Mouse (Mus musculus): Measurements from ENCODE around the gene Epb41l2. TPM values are rescaled to one million over a fixed set of nuclear protein-coding genes. Genes with fewer than 3 reads are reported as not detected.

The Epb41l2 gene
- polyA plus RNA-seq, 1 experiment from 2014 or later = 86.7 TPM

DNA sequence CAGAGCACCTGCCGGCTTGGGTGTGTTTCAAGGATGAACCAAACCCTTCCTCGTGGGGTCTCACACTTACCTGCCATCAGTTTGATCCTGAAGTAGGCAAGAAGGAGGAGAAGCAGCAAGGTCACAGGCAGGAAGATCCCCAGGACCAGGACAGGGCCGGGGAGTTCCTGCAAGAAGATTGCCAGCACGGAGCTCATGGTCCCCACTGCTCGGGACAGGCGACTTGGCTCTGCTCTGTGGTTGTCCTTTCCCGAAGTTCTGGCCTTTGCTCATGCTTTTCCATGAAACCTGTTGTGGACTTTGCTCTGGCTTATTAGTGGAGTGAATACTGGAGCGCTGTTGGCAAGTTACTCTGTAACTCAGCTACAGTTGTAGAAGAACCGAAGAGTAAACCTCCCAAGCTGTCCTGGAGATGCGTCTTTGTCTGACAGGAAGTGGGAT is 176.3 kb downstream of the Epb41l2 start, which contains the start of gene Smlr1:
Gene Smlr1 (minus strand): TSS at position 377 of the 441 bp plus-strand sequence.
- H3K27ac ChIP-seq (replicated peaks; ENCODE audit: low read depth, low read length) = no peak within 1 kb of the TSS
- DNase-seq (ENCODE audit: low spot score) (no peak), ATAC-seq (ENCODE audit: low read depth) (no peak)
- WGBS = 90% methylated on average over 10 of the region's 10 CpGs
- no peaks in the 10 kb centered on the region for H3K9me3 ChIP-seq (ENCODE audit: control insufficient read depth, low read length)
- no peak within 1 kb of the TSS for H3K9ac ChIP-seq (ENCODE audit: low read depth, low read length)
- no peak within 1 kb of the TSS for H3K4me3 ChIP-seq (ENCODE audit: low read depth, low read length)
- no peak within 1 kb of the TSS for H3K4me2 ChIP-seq (ENCODE audit: low read depth, low read length)
- no peaks in the 10 kb centered on the region for H3K27me3 ChIP-seq (replicated peaks; ENCODE audit: control insufficient read depth, insufficient read depth, low read length)
- H3K36me3 ChIP-seq (ENCODE audit: control insufficient read depth, insufficient read depth, low read length) = no peaks in the 10 kb centered on the region
- H3K4me1 ChIP-seq (ENCODE audit: control insufficient read depth, insufficient read depth, low read length) = no peaks in the 10 kb centered on the region

DNA sequence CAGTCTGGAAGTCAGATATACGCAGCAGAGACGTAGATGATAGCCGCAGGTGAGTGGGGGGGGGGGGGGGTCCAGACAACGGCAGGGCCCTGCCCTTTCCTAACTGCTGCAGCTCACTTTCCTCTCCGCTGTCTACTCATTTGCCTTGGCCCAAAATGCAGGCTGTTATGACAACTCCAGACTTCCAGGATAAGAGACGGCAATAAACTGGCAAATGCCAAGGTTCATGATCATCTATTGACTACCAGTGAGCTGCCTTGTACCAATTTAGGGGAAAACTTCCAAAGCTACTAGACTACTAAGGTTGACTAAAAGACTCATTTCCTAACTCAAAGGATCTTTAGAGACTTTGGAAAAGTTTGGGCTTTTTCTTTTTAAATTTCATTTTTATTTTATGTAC is 177.0 kb downstream of the Epb41l2 start:
- 92% methylated on average over 6 of the region's 6 CpGs for WGBS
- no peaks in the 10 kb centered on the region for H3K9me3 ChIP-seq (ENCODE audit: control insufficient read depth, low read length)
- H3K4me2 ChIP-seq (ENCODE audit: low read depth, low read length) = no peak overlapping the region
- no peak for ATAC-seq (ENCODE audit: low read depth)
- H3K9ac ChIP-seq (ENCODE audit: low read depth, low read length) = no peak overlapping the region
- no peaks in the 10 kb centered on the region for H3K4me1 ChIP-seq (ENCODE audit: control insufficient read depth, insufficient read depth, low read length)
- no peak for DNase-seq (ENCODE audit: low spot score)
- H3K4me3 ChIP-seq (ENCODE audit: low read depth, low read length) = no peak overlapping the region
- no peaks in the 10 kb centered on the region for H3K36me3 ChIP-seq (ENCODE audit: control insufficient read depth, insufficient read depth, low read length)
- no peak overlapping the region for H3K27ac ChIP-seq (replicated peaks; ENCODE audit: low read depth, low read length)
- no peaks in the 10 kb centered on the region for H3K27me3 ChIP-seq (replicated peaks; ENCODE audit: control insufficient read depth, insufficient read depth, low read length)

DNA sequence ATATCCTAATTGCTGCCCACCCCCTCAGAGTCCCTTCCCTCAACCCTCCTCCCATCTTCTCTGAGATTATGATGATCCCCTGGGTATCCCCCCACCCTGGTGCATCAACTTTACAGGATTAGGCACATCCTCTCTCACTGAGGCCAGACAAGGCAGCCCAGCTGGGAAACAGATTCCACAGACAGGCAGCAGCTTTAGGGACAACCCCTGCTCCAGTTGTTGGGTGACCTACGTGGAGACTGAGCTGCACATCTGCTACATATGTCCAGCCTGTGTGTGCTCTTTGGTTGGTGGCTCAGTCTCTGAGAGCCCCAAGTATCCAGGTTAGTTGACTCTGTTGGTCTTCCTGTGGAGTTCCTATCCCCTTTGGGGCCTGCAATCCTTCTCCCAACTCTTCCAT is 179.1 kb downstream of the Epb41l2 start:
- Histone ChIP-seq H3K4me3 (ENCODE audit: low read depth, low read length) (no peak overlapping the region), H3K9me3 (ENCODE audit: control insufficient read depth, low read length) (no peaks in the 10 kb centered on the region), H3K27ac (replicated peaks; ENCODE audit: low read depth, low read length) (no peak overlapping the region), H3K27me3 (replicated peaks; ENCODE audit: control insufficient read depth, insufficient read depth, low read length) (no peaks in the 10 kb centered on the region), H3K4me1 (ENCODE audit: control insufficient read depth, insufficient read depth, low read length) (no peaks in the 10 kb centered on the region), H3K9ac (ENCODE audit: low read depth, low read length) (no peak overlapping the region), H3K36me3 (ENCODE audit: control insufficient read depth, insufficient read depth, low read length) (no peaks in the 10 kb centered on the region), H3K4me2 (ENCODE audit: low read depth, low read length) (no peak overlapping the region)
- DNase-seq (ENCODE audit: low spot score) (no peak), ATAC-seq (ENCODE audit: low read depth) (no peak)
- 67% methylated on average over 1 of the region's 1 CpGs for WGBS

DNA sequence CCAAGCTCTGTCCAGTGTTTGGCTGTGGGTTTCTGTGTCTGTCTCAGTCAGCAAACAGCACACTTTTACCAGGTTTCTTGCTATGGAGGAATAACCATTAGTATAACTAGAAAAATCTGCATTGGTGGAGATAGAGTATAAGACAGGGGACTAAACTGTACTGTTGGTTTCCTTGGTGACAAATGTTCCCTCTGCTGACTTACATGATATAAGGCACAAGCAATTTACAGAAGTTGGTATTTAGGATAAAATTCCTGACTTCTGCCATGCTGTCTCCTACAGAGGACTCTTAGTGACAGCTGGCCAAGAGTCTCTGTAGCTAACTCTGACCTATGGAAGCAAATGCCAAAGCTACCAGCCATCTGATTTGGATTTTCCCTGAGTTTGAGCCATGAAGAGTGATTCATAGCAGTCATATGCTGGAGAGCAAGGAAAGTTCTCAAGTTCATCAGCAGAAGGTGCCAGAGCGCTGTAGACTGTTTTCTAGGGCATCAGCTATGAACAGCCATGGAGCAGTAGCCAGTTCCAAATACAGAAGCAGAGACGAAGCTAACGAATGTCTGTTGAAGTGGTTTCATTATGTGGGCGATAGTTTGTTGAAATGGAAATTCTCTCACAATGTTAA is 179.7 kb downstream of the Epb41l2 start:
- 72% methylated on average over 4 of the region's 4 CpGs for WGBS

DNA sequence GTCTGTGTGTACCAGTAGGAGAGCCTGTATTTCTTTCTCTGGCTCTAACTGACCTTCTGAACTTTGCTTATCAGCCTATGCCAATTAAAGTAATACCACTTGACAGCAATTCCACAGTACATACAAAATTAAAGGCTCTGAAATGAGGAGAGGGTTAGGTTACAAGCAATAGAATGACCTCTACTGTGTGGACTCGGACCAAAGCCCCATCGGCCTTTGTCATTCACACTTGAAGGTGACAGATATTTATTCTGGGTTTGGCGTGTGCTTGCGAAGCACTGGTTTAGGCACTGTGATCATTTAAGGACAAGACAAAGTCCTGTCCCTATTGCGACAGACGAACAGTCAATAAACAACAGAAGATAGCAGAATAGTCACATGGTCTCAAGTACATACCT is 180.2 kb downstream of the Epb41l2 start:
- no peak overlapping the region for H3K9ac ChIP-seq (ENCODE audit: low read depth, low read length)
- no peaks in the 10 kb centered on the region for H3K9me3 ChIP-seq (ENCODE audit: control insufficient read depth, low read length)
- no peak overlapping the region for H3K4me2 ChIP-seq (ENCODE audit: low read depth, low read length)
- no peak for ATAC-seq (ENCODE audit: low read depth)
- H3K36me3 ChIP-seq (ENCODE audit: control insufficient read depth, insufficient read depth, low read length) = no peaks in the 10 kb centered on the region
- WGBS = 68% methylated on average over 6 of the region's 6 CpGs
- H3K4me1 ChIP-seq (ENCODE audit: control insufficient read depth, insufficient read depth, low read length) = no peaks in the 10 kb centered on the region
- H3K4me3 ChIP-seq (ENCODE audit: low read depth, low read length) = no peak overlapping the region
- no peaks in the 10 kb centered on the region for H3K27me3 ChIP-seq (replicated peaks; ENCODE audit: control insufficient read depth, insufficient read depth, low read length)
- no peak for DNase-seq (ENCODE audit: low spot score)
- no peak overlapping the region for H3K27ac ChIP-seq (replicated peaks; ENCODE audit: low read depth, low read length)

More for the DNA sequence above, 179.7 kb downstream of the Epb41l2 start:
- no peak overlapping the region for H3K4me2 ChIP-seq (ENCODE audit: low read depth, low read length)
- peak; percentile 39 for DNase-seq (ENCODE audit: low spot score)
- H3K4me1 ChIP-seq (ENCODE audit: control insufficient read depth, insufficient read depth, low read length) = no peaks in the 10 kb centered on the region
- no peaks in the 10 kb centered on the region for H3K9me3 ChIP-seq (ENCODE audit: control insufficient read depth, low read length)
- H3K4me3 ChIP-seq (ENCODE audit: low read depth, low read length) = no peak overlapping the region
- 0 out of 2 replicates have a peak, but pooled peaks have one; percentile 60 for ATAC-seq (ENCODE audit: low read depth)
- H3K9ac ChIP-seq (ENCODE audit: low read depth, low read length) = no peak overlapping the region
- H3K36me3 ChIP-seq (ENCODE audit: control insufficient read depth, insufficient read depth, low read length) = no peaks in the 10 kb centered on the region
- H3K27me3 ChIP-seq (replicated peaks; ENCODE audit: control insufficient read depth, insufficient read depth, low read length) = no peaks in the 10 kb centered on the region
- no peak overlapping the region for H3K27ac ChIP-seq (replicated peaks; ENCODE audit: low read depth, low read length)

DNA sequence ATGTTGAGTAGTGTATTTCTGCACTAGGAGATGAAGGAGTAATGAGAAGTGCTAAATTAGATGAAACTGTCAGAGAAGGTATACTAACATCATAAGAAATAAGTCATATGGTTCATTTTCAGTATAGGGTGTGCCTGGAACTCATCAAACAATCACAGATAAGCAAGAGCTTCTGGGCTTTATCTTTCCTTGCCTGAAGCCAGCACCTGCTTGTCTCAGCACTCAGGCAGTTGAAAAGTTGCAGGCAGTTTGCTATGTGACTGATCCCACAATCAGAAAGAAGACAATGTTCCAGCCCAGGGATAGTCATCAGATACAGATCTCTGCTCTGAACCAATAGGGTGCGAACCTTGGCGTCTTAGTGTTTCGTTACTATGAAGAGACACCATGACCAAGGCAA is 181.5 kb downstream of the Epb41l2 start:
- H3K4me2 ChIP-seq (ENCODE audit: low read depth, low read length) = no peak overlapping the region
- ATAC-seq (ENCODE audit: low read depth) (no peak), DNase-seq (ENCODE audit: low spot score) (no peak)
- no peaks in the 10 kb centered on the region for H3K36me3 ChIP-seq (ENCODE audit: control insufficient read depth, insufficient read depth, low read length)
- no peaks in the 10 kb centered on the region for H3K27me3 ChIP-seq (replicated peaks; ENCODE audit: control insufficient read depth, insufficient read depth, low read length)
- no peak overlapping the region for H3K9ac ChIP-seq (ENCODE audit: low read depth, low read length)
- H3K9me3 ChIP-seq (ENCODE audit: control insufficient read depth, low read length) = no peaks in the 10 kb centered on the region
- 94% methylated on average over 3 of the region's 3 CpGs for WGBS
- no peak overlapping the region for H3K4me3 ChIP-seq (ENCODE audit: low read depth, low read length)
- no peaks in the 10 kb centered on the region for H3K4me1 ChIP-seq (ENCODE audit: control insufficient read depth, insufficient read depth, low read length)
- no peak overlapping the region for H3K27ac ChIP-seq (replicated peaks; ENCODE audit: low read depth, low read length)

DNA sequence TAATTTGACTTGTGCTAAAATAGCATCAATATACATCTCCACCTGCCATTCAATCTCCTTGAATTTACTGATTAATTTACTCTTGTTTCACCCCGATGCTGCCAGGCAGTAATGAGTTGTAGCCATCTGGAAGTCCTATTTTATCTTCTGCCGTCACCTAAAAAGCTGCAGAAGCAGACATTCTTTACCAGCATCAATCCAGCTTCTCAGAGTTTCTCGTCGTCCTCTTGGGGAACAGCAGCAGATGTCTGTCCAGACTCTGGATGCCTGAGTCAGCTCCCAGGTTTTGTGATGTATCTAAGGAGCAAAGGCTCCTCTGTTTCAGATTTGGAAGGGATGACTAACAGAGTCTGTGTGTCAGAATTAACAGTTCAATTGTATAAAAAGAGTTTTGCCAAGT is 193.3 kb downstream of the Epb41l2 start:
- no peak for DNase-seq (ENCODE audit: low spot score)

DNA sequence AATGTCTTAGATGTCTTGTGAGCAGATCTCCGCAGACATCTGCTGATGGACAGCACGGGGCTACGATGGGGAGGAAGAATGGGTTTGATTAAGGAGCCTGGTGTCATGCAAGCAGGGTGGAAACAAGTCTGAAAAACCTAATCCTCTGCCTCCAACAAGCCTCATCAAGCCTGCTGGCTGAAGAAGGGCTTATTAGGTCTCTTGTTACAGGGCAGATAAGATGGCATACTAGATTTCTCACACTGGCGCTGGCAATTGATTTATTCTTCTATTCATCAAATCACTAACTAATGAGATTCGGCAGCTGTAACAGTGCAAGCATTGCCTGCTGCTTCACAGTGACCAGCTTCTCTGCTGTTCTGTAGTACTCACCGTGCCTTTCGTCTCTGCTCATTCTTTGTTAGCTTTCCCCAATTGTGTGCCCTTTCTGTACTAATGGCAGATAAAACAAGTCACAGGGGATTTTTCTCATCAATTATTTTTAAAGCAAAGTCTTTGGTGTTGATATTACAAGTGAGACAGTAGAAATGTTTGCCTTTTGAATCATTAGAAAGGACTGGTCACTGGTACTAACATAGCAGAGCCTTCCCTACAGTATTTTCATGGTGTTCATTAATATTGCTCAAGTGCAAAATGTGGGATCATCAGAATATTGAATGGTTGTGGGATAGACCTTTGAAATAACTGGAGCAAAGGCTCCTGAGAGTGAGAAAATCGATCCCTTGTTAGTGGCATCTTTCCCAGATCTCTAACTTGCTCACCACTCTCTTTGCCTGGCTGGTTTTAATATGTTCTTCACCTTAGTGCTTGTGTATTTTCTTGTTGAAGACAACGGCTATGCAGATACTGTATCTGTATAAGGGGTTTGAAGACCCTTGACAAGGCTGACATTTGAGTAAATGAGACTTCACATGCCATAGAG is 212.0 kb downstream of the Epb41l2 start:
- Histone ChIP-seq H3K4me2 (ENCODE audit: low read depth, low read length) (no peak overlapping the region), H3K9me3 (ENCODE audit: control insufficient read depth, low read length) (no peaks in the 10 kb centered on the region), H3K36me3 (ENCODE audit: control insufficient read depth, insufficient read depth, low read length) (no peaks in the 10 kb centered on the region), H3K4me1 (ENCODE audit: control insufficient read depth, insufficient read depth, low read length) (no peaks in the 10 kb centered on the region; the same call in 1 of the 2 replicates), H3K27me3 (replicated peaks; ENCODE audit: control insufficient read depth, insufficient read depth, low read length) (no peaks in the 10 kb centered on the region), H3K27ac (replicated peaks; ENCODE audit: low read depth, low read length) (no peak overlapping the region), H3K9ac (ENCODE audit: low read depth, low read length) (no peak overlapping the region), H3K4me3 (ENCODE audit: low read depth, low read length) (no peak overlapping the region)
- 46% methylated on average over 9 of the region's 9 CpGs for WGBS
- DNase-seq (ENCODE audit: low spot score) = no peak
- ATAC-seq (ENCODE audit: low read depth) = no peak

More for the DNA sequence above, 193.3 kb downstream of the Epb41l2 start:
- Histone ChIP-seq H3K4me2 (ENCODE audit: low read depth, low read length) (no peak overlapping the region), H3K27ac (replicated peaks; ENCODE audit: low read depth, low read length) (no peak overlapping the region), H3K9ac (ENCODE audit: low read depth, low read length) (no peak overlapping the region), H3K27me3 (replicated peaks; ENCODE audit: control insufficient read depth, insufficient read depth, low read length) (no peaks in the 10 kb centered on the region), H3K9me3 (ENCODE audit: control insufficient read depth, low read length) (no peaks in the 10 kb centered on the region), H3K4me3 (ENCODE audit: low read depth, low read length) (no peak overlapping the region), H3K36me3 (ENCODE audit: control insufficient read depth, insufficient read depth, low read length) (no peaks in the 10 kb centered on the region), H3K4me1 (ENCODE audit: control insufficient read depth, insufficient read depth, low read length) (no peaks in the 10 kb centered on the region)
- no peak for ATAC-seq (ENCODE audit: low read depth)
- WGBS = 44% methylated on average over 4 of the region's 4 CpGs
